Mouse (Mus musculus) embryonic facial prominence, embryonic 13.5 days (tissue): ENCODE results near the gene Ghrh. TPM values are rescaled to one million over a fixed set of nuclear protein-coding genes. Genes with fewer than 3 reads are reported as not detected.
A peak's percentile ranks its signal among the peaks of the same experiment; 100 is the strongest.
"Not testable (repeated sequence)": the region's sequence is repeated elsewhere in the genome, so short reads cannot be mapped to it uniquely, and the experiment has no call there.

Experiments
- ATAC-seq: fragments of 200-750 bp; cut with Nextera tagmentation; 2 replicates; pipeline ENCODE4 v1.8.0; 2017; ENCODE audit warnings: low read depth; ENCODE audit not compliant: insufficient number of reproducible peaks, insufficient read depth, low FRiP score, low TSS enrichment
- H3K27ac ChIP-seq: fragments of 300-500 bp; sonication (generic); 2 replicates; pipeline ENCODE4 v1.5.1; 2015; ENCODE audit warnings: moderate library complexity, mild to moderate bottlenecking, inconsistent platforms
- H3K27me3 ChIP-seq: fragments of 300-500 bp; sonication (generic); 2 replicates; pipeline ENCODE4 v1.6.1; 2015; ENCODE audit warnings: mild to moderate bottlenecking, inconsistent platforms
- H3K36me3 ChIP-seq: fragments of 300-500 bp; sonication (generic); 2 replicates; pipeline ENCODE4 v1.6.1; 2015; ENCODE audit warnings: mild to moderate bottlenecking, inconsistent platforms
- H3K4me1 ChIP-seq: fragments of 300-500 bp; sonication (generic); 2 replicates; pipeline ENCODE4 v1.6.1; 2015; ENCODE audit warnings: inconsistent platforms
- H3K4me2 ChIP-seq: fragments of 300-500 bp; sonication (generic); 2 replicates; pipeline ENCODE4 v1.6.1; 2015; ENCODE audit warnings: moderate library complexity, mild to moderate bottlenecking, inconsistent platforms
- H3K4me3 ChIP-seq: fragments of 300-500 bp; sonication (generic); 2 replicates; pipeline ENCODE4 v1.5.1; 2015; ENCODE audit warnings: mild to moderate bottlenecking, inconsistent platforms
- H3K9ac ChIP-seq: fragments of 300-500 bp; sonication (generic); 2 replicates; pipeline ENCODE4 v1.6.1; 2015; ENCODE audit warnings: mild to moderate bottlenecking, inconsistent platforms
- H3K9me3 ChIP-seq: fragments of 300-500 bp; sonication (generic); 2 replicates; pipeline ENCODE4 v1.6.1; 2016; ENCODE audit warnings: inconsistent platforms
- WGBS: fragments of 180-500 bp; shearing (Covaris S2); methylation state at CpG from one replicate; pipeline ENCODE4 v1.1.7; 2015; ENCODE audit warnings: mixed read lengths; 5-methylcytosine and 5-hydroxymethylcytosine counted together
- polyA plus RNA-seq: library from polyadenylated mRNA; unstranded; fragments of >200 nt; fragmentation: Nextera tagmentation; extraction: Ambion mirVana; gene quantifications from 2 replicates; pipeline ENCODE4 v1.2.1, GENCODE M21; 2015

The Ghrh gene
- polyA plus RNA-seq = 1.3 TPM in 1 of 2 replicates, not detected in the other

DNA sequence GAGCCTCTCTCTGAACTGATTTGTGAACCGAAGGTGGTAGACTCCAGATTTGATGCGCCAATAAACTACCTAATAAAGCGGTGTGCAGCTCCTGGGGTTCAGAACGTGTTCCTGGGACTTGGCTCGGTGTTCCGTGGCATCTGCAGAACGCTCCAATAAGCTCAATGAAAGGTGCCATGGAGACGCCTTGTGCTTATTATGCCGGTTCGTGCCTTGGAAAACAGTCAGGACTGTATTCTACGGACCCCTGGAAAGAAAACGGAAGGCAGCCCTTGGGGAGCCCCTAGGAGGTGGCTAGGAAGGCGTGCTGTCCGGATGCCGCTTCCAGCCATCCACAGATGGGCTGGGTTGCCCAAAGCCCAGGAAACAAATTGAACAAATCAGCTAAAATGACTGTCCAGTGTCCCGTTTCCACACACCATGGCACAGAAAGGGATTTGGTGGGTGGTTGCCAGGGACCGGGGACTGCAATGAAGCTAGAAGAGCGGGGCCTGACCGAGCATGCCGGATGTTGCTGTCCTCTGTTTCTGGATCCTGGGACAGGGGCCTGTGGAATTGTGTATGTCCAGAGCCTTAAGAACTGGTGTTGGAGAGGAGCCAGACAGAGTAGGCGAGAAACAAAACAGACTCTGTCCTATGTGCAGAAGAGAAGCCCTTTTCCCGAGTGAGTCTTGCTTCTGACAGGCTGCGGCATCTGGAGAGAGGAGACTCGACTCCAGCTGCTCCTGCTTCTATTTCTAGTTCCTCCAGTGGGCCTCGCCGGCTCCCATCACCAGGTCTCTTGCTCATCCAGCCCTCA is at the start of gene Ghrh:
TSS of gene Ghrh (minus strand) at position 146 of the 799 bp plus-strand sequence.
- Histone ChIP-seq H3K36me3 (no peaks in the 10 kb centered on the region), H3K9ac (0 out of 2 replicates have a peak within 1 kb of the TSS, but pooled peaks have one; percentile 51), H3K4me1 (peaks cover 9% of the 10 kb centered on the region), H3K27ac (peak within 1 kb of the TSS; percentile 76), H3K9me3 (no peaks in the 10 kb centered on the region), H3K4me3 (no peak within 1 kb of the TSS), H3K4me2 (no peak within 1 kb of the TSS), H3K27me3 (no peaks in the 10 kb centered on the region)
- 66% methylated on average over 26 of the region's 26 CpGs for WGBS
- ATAC-seq = no peak

DNA sequence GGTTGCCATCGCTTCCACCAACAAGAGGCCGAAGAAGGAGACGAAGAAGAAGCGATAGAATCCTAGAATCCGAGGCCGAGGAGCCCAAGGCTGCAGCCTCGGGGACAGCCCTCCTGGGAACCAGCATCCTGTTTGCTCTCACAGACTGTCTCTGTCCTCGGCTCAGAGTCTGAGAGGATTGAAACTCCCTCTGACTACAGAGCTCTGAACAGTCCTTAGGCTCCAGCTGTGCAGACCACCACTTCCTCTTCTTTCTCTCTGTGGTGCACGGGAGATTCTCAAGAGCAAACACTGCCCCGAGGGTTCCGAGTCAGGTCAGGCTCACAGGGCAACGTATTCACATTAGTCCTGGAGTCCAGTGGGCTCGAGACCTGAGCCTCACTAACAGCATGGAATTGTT is 48.7 kb upstream of the Ghrh start:
- Histone ChIP-seq H3K36me3 (peaks cover 67% of the 10 kb centered on the region), H3K27ac (no peak overlapping the region; the same call in 1 of the 2 replicates), H3K9me3 (no peaks in the 10 kb centered on the region), H3K4me3 (no peak overlapping the region), H3K4me2 (no peak overlapping the region), H3K9ac (no peak overlapping the region), H3K4me1 (peaks cover 6% of the 10 kb centered on the region; the same call in 1 of the 2 replicates), H3K27me3 (no peaks in the 10 kb centered on the region)
- no peak for ATAC-seq
- whole genome bisulfite sequencing = 34% methylated on average over 13 of the region's 13 CpGs

DNA sequence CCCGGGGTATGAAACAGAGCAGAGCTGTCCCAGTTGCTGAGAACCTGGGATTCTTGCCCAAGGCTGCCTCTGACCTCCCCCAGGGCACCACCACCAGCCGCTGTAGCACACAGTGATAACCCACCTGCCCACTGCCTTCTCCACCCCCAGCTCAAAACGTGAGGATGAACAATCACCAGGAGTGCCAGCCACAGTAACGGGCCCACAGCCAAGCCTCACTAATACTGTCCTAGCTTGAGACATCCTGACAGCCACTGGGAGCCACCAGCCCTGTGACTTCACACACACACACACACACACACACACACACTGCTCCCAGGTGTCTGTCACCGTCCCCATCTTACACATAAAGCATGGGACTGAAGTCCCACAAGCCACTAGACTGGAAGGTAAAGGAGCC is 48.1 kb upstream of the Ghrh start:
- ATAC-seq = no peak
- H3K4me1 ChIP-seq = peaks cover 6% of the 10 kb centered on the region; the same call in 1 of the 2 replicates
- 58% methylated on average over 5 of the region's 5 CpGs for WGBS
- no peak overlapping the region for H3K27ac ChIP-seq
- no peak overlapping the region for H3K9ac ChIP-seq
- no peak overlapping the region for H3K4me3 ChIP-seq
- H3K9me3 ChIP-seq = no peaks in the 10 kb centered on the region
- no peak overlapping the region for H3K4me2 ChIP-seq
- H3K27me3 ChIP-seq = no peaks in the 10 kb centered on the region
- peaks cover 73% of the 10 kb centered on the region for H3K36me3 ChIP-seq

DNA sequence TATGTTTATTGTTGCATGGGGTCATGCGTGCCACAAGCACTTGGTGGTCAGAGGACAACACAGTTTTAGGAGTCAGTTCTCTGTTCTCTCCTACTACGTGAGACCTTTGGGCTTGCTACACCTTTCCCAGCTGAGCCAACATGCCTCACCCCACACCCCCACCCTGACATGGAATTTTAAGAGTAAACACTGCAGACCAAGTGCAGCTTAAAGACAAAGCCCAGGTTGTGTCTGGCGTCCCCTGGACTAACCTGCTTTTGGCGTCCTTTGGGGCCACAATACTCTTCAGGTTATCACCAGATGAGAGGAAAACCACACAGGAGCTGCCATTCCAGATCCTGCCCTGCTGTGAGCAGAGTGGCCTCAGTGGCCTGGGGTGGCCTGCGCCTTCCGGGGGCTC is 47.6 kb upstream of the Ghrh start:
- no peak for ATAC-seq
- no peak overlapping the region for H3K4me3 ChIP-seq
- no peak overlapping the region for H3K9ac ChIP-seq
- H3K36me3 ChIP-seq = peaks cover 78% of the 10 kb centered on the region
- no peaks in the 10 kb centered on the region for H3K27me3 ChIP-seq
- peaks cover 6% of the 10 kb centered on the region; the same call in 1 of the 2 replicates for H3K4me1 ChIP-seq
- no peaks in the 10 kb centered on the region for H3K9me3 ChIP-seq
- no peak overlapping the region for H3K27ac ChIP-seq
- H3K4me2 ChIP-seq = no peak overlapping the region
- 68% methylated on average over 6 of the region's 6 CpGs for WGBS

DNA sequence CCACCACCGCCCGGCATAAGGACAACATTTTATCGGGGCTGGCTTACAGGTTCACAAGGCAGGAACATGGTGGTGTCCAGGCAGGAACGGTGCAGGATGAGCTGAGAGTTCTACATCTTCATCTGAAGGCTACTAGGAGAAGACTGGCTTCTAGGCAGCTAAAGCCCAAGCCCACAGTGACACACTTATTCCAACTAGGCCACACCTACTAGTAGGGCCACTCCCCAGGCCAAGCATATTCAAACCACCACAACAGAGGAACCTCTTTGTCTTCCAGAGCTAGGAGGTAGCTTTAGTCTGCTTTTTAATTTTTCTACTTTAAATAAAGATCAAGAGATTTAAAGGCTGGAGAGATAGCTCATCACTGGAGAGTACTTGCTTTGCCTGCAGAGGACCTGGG is 46.2 kb upstream of the Ghrh start:
- Histone ChIP-seq H3K9me3 (no peaks in the 10 kb centered on the region), H3K9ac (no peak overlapping the region), H3K4me1 (peaks cover 6% of the 10 kb centered on the region; the same call in 1 of the 2 replicates), H3K27ac (no peak overlapping the region), H3K4me2 (no peak overlapping the region), H3K4me3 (no peak overlapping the region), H3K27me3 (no peaks in the 10 kb centered on the region), H3K36me3 (peaks cover 85% of the 10 kb centered on the region)
- no peak for ATAC-seq
- 95% methylated on average over 4 of the region's 4 CpGs for WGBS

DNA sequence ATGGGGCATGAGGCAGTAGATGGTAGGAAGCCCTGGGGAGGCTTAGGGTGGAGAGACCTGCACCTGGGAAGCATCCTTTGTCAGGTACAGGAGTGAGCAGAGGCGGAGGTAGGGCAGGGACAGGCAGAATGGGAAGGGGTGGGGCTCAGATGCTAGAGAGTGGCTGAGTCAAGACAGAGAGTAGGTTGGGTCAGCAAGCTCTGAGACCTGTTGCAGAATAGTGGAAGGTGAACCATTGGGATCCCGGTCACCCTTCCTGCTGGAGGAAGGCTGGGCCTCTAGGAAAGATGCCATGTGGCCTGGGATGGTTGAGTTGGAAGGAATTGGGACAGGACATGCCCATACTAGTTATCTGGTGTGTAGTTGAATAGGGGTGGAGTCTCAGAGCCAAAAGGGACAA is 45.0 kb upstream of the Ghrh start:
- no peak for ATAC-seq
- Histone ChIP-seq H3K36me3 (peaks cover 81% of the 10 kb centered on the region), H3K9ac (no peak overlapping the region), H3K4me1 (peaks cover 6% of the 10 kb centered on the region; the same call in 1 of the 2 replicates), H3K4me3 (no peak overlapping the region), H3K27me3 (no peaks in the 10 kb centered on the region), H3K9me3 (no peaks in the 10 kb centered on the region), H3K27ac (no peak overlapping the region), H3K4me2 (no peak overlapping the region)
- 95% methylated on average over 2 of the region's 2 CpGs for WGBS

DNA sequence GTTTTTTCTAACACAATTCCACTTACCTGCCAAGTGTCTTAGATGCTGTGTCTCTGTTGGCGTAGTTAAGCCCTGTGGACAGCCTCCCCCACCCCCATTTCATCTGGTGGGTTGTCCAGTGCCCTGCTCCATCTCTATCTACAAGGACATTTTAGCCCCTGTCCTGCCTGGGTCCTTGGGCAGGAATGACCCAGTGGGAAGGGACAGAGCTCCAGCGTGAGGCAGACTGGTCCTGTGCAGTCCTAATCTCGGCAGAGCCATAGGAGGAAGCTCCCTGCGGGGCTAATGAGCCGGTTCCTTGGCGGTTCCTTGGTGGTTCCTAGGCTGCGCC is 42.2 kb upstream of the Ghrh start:
- ATAC-seq = 0 out of 2 replicates have a peak, but pooled peaks have one; percentile 15
- Histone ChIP-seq H3K27me3 (no peaks in the 10 kb centered on the region), H3K9me3 (no peaks in the 10 kb centered on the region), H3K27ac (no peak overlapping the region), H3K4me3 (no peak overlapping the region), H3K36me3 (peaks cover 67% of the 10 kb centered on the region), H3K4me2 (no peak overlapping the region), H3K4me1 (peaks cover 3% of the 10 kb centered on the region; the same call in 1 of the 2 replicates), H3K9ac (no peak overlapping the region)
- WGBS = 88% methylated on average over 7 of the region's 7 CpGs

DNA sequence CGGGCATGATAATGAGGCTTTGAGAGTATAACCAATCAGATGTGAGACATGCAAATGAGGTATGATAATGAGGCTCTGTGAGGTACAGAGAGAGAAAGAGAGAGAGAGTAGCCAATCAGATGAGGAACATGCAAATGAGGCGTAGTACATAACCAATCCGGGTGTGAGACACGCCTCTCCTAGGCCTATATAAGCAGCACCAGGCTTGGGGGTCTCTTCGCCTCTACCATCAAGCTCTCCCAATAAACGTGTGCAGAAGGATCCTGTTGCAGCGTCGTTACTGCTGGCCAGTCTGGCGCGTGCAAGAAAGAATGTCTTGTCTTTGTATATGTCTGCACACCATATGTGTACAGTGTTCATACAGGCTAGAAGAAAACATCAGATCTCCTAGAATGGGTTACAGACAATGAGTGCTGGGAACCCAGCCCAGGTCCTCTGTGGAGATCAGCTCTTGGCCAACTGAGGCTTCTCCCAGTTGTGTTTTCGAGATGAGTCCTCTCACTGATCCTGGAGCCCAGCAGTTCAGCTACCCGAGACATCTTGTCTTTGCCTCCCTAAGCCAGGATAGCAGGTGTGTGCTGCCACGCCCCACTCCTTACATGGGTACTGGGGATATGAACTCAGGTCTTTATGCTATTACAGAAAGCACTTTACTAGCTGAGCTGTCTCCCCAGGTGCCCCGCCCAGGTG is 41.7 kb upstream of the Ghrh start:
- not testable (repeated sequence) for H3K4me3 ChIP-seq, H3K4me1 ChIP-seq, H3K27ac ChIP-seq, ATAC-seq, H3K9me3 ChIP-seq, H3K4me2 ChIP-seq, H3K9ac ChIP-seq, H3K27me3 ChIP-seq
- WGBS = 91% methylated on average over 14 of the region's 14 CpGs
- H3K36me3 ChIP-seq = peaks cover 70% of the 10 kb centered on the region

DNA sequence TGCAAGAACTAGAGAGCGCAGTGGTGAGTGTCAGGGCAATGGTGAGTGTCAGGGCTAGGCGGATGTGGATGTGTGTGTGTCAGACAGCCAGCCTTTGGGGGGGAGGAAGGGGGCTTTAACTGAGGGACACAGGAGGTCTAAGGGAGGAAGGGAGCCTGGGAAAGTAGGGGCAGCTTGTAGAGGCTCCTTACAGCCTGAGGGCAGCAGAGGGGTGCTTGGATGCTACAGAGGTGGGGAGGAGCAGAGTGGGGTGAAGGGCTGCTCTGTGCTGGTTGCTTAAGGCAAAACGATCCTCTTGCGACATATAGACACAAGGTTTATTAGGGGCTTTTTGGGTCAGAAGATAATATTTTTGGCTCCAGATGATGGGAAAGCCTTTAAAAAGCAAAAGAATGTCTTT is 37.5 kb upstream of the Ghrh start:
- Histone ChIP-seq H3K4me1 (peaks cover 7% of the 10 kb centered on the region; the same call in 1 of the 2 replicates), H3K4me2 (no peak overlapping the region), H3K27ac (no peak overlapping the region; the same call in 1 of the 2 replicates), H3K4me3 (no peak overlapping the region), H3K9me3 (no peaks in the 10 kb centered on the region), H3K27me3 (no peaks in the 10 kb centered on the region), H3K9ac (peak overlapping the region; percentile 27; the same call in 1 of the 2 replicates), H3K36me3 (peaks cover 56% of the 10 kb centered on the region)
- no peak for ATAC-seq
- WGBS = 58% methylated on average over 4 of the region's 4 CpGs

DNA sequence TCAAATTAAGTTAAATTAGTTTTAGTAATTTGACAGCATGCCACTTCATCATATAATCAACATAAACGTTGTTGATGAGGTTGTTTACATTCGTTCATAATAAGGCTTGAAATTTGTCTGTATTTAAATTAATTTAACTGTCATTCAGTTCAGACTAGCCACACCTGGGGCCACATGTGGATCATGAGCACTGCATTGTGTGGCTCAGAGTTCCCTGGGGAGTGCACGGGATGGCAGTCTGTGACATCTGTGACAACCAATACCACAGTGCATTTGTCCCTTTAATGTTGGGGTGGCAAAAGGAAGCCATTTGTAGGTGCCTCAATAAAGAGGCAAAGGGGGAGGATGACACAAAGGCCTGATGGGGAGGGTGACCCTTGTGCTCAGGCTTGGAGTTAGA is 29.7 kb upstream of the Ghrh start:
- WGBS = 44% methylated on average over 3 of the region's 3 CpGs
- no peaks in the 10 kb centered on the region for H3K27me3 ChIP-seq
- no peak for ATAC-seq

DNA sequence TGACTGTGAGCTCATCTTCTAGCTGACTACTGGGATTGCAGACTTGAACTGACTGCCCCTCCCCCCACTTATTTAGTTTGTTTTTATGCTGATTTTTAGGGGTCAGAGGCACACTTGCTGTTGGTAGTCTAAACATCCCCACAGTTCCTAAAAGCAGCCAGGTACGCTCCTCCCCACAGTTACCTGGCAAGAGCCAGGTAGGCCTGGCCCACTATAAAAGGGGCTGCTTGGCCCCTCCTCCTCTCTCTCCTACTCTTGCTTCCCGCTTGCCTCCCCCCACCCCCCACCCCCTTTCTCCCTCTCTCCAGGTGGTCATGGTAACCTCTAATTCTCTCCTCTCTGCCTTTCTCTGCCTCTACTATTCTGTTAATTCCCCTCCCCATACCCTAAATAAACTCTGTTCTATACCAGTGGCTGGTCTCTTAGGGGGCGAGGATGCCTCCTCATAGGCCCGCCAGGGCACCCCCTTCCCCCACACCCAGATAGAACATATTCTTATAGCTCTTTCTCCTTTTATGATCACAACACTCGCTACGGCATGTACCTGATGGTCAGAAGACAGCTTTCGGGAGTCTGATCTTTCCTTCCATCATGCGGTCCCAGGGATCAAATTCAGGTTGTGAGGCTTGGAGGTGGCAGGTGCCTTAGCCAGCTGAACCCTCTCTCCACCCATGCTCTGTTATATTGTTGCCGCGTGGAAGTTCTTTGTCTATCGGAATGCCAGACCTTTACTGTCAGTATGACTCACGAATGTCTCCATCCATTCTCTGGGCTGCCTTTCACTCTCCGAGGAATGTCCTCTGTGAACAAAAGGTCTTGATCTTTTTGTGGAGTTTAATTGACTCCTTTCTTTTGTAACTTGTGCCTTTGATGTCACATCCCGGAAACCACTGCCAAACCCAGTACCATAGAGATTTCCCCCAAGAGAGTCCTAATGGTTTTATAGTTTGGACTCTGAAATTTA is 28.8 kb upstream of the Ghrh start:
- Histone ChIP-seq H3K36me3 (peaks cover 19% of the 10 kb centered on the region), H3K9ac (no peak overlapping the region), H3K4me3 (no peak overlapping the region), H3K9me3 (no peaks in the 10 kb centered on the region), H3K4me1 (peaks cover 15% of the 10 kb centered on the region), H3K27me3 (no peaks in the 10 kb centered on the region), H3K4me2 (no peak overlapping the region), H3K27ac (no peak overlapping the region)
- 0 out of 2 replicates have a peak, but pooled peaks have one; percentile 22 for ATAC-seq
- 28% methylated on average over 14 of the region's 14 CpGs for WGBS

More for the DNA sequence above, 29.7 kb upstream of the Ghrh start:
- Histone ChIP-seq H3K4me3 (no peak overlapping the region), H3K9me3 (no peaks in the 10 kb centered on the region), H3K27ac (no peak overlapping the region), H3K36me3 (peaks cover 19% of the 10 kb centered on the region), H3K4me1 (peaks cover 17% of the 10 kb centered on the region), H3K9ac (no peak overlapping the region), H3K4me2 (no peak overlapping the region)
